Mouse (Mus musculus) telencephalon, adult 2 months (tissue): ENCODE measurements around the gene Srgap1.

Source experiments
- DNase-seq: peaks from one replicate; pipeline ENCODE4 v3.0.0-alpha.2; 2011; ENCODE audit warnings: low read depth, low spot score

Srgap1 gene

GRCm38 (mm10) chr10:121763191-121763590 is 283.9 kb downstream of the Srgap1 start:
- DNase-seq = no peak

GRCm38 (mm10) chr10:121762141-121762540 is 285.0 kb downstream of the Srgap1 start:
- no peak for DNase-seq

GRCm38 (mm10) chr10:121759095-121759494 is 288.0 kb downstream of the Srgap1 start:
- no peak for DNase-seq

- DNase-seq = peak; percentile 9
Measured at GRCm38 (mm10) chr10:121756677-121757076, 290.4 kb downstream of the Srgap1 start.

- no peak for DNase-seq
Measured at GRCm38 (mm10) chr10:121755822-121756221, 291.3 kb downstream of the Srgap1 start.

GRCm38 (mm10) chr10:121754237-121754636 is 292.9 kb downstream of the Srgap1 start:
- no peak for DNase-seq

GRCm38 (mm10) chr10:121750175-121750574 is 296.9 kb downstream of the Srgap1 start:
- DNase-seq = peak; percentile 53

- DNase-seq = no peak
Measured at GRCm38 (mm10) chr10:121742336-121742735, 304.8 kb downstream of the Srgap1 start.

GRCm38 (mm10) chr10:121739548-121740505 is 307.3 kb downstream of the Srgap1 start, which contains the start of gene BC048403:
Gene BC048403 (plus strand): TSS chr10:121739937.
- peak; percentile 67 for DNase-seq

- DNase-seq = no peak
Measured at GRCm38 (mm10) chr10:121737256-121737655, 309.9 kb downstream of the Srgap1 start.

- DNase-seq = no peak
Measured at GRCm38 (mm10) chr10:121732542-121732941, 314.6 kb downstream of the Srgap1 start.

- no peak for DNase-seq
Measured at GRCm38 (mm10) chr10:121731048-121731725, 315.9 kb downstream of the Srgap1 start.
